Mouse (Mus musculus) adipose tissue, adult 10 weeks (tissue): ENCODE results near the gene Mmachc. TPM values are rescaled to one million over a fixed set of nuclear protein-coding genes. Genes with fewer than 3 reads are reported as not detected.

ENCODE experiments used
- polyA plus RNA-seq: library from polyadenylated mRNA; stranded (reverse); fragments of 350-450 nt; fragmentation: Illumina TruSeq; extraction: RNeasy Lipid Tissue Mini Kit (QIAGEN cat#74804); gene quantifications from one replicate; pipeline ENCODE4 v1.2.3, GENCODE M21; 2014; ENCODE audit warnings: low read depth, low replicate concordance

Gene Mmachc
- polyA plus RNA-seq = 22.1 TPM

GRCm38 (mm10) chr4:116708201-116708764, at the start of gene Mmachc, which contains the start of gene Ccdc163:
Gene Mmachc (minus strand): TSS chr4:116708406.
Gene Ccdc163 (plus strand): TSS chr4:116708509.

GRCm38 (mm10) chr4:116720343-116721097, 12.3 kb upstream of the Mmachc start, which contains the start of gene Tesk2:
Gene Tesk2 (plus strand): TSS chr4:116720948.

GRCm38 (mm10) chr4:116685402-116686061, 22.7 kb downstream of the Mmachc start, which contains the start of gene Prdx1:
Gene Prdx1 (plus strand): TSS chr4:116685544.

Other genes with a start within 250 kb of the Mmachc start
- 24.1 TPM for gene Mast2, start 244.2 kb downstream of the Mmachc start, polyA plus RNA-seq
- 10.2 TPM for gene Ipp, start 200.9 kb downstream of the Mmachc start, polyA plus RNA-seq
- gene Tmem69, start 152.5 kb downstream of the Mmachc start, polyA plus RNA-seq = 16.5 TPM
- gene Gpbp1l1, start 150.7 kb downstream of the Mmachc start, polyA plus RNA-seq = 49.9 TPM
- 15.1 TPM for gene Ccdc17, start 111.8 kb downstream of the Mmachc start, polyA plus RNA-seq
- 36.5 TPM for gene Nasp, start 80.5 kb downstream of the Mmachc start, polyA plus RNA-seq
- gene Akr1a1, start 56.7 kb downstream of the Mmachc start, polyA plus RNA-seq = 798 TPM
- gene Prdx1, start 22.9 kb downstream of the Mmachc start, polyA plus RNA-seq = 770 TPM
- gene Ccdc163, start 103 bp upstream of the Mmachc start, polyA plus RNA-seq = 15.4 TPM
- 12.5 TPM for gene Tesk2, start 12.5 kb upstream of the Mmachc start, polyA plus RNA-seq
- gene Toe1, start 99.2 kb upstream of the Mmachc start, polyA plus RNA-seq = 45.2 TPM
- gene Mutyh, start 99.3 kb upstream of the Mmachc start, polyA plus RNA-seq = 6.7 TPM
- gene Hpdl, start 113.3 kb upstream of the Mmachc start, polyA plus RNA-seq = 47.0 TPM
- gene Zswim5, start 169.0 kb upstream of the Mmachc start, polyA plus RNA-seq = 3.0 TPM